Mouse (Mus musculus) lung, adult 18-20 months (tissue): ENCODE results near the gene Rfx5.
A peak's percentile ranks its signal among the peaks of the same experiment; 100 is the strongest.
"Not testable (repeated sequence)": the region's sequence is repeated elsewhere in the genome, so short reads cannot be mapped to it uniquely, and the experiment has no call there.

Experiments used
- DNase-seq, 2 experiments: peaks; one replicate each; pipeline ENCODE4 v3.0.0; 2022; ENCODE audit warnings: mixed read lengths in 2 of 2

Gene Rfx5

DNA sequence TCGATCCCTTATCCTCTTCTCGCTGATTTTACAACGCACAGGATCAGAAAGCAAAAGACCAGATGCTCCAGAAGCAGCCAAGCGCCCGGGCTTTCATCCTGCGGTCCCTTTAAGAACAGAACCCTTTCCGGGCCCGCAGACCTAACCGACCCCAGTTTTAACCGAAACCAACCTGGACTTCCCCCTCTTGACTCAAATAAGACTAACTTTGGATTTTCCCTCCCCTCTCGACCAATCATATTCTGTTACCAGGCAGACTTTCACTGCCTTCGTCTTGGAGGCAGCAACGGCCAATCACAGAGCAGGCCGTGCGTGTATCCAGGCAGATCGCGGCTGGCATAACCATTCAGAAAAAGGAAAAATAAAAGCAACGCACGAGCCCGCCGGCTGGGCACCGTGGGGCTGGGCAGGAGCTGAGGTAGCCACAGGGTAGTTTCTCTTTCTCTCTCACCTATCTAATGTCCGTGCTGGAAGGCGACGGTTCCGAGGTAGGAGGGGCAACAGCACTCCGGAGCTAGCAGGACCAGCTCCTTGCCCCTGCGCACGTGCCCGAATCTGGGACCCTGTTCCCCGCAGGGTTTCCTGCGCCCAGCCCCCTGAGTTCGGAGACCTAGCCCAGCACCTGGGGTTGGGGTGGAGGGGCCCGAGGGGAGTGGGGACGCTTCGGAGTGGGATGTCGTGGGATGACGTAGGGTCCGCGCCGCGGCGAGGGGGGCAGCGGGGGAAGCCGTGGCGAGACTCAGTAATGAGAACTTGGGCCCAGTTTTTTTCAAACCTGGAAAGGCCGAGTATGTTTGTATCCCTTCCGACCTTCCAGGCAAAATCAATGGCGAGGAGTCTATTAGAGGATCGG, at the start of gene Rfx5:
Gene Rfx5 (plus strand): TSS at position 312 of the 853 bp plus-strand sequence.
- DNase-seq = peak; percentile 96 to 98

DNA sequence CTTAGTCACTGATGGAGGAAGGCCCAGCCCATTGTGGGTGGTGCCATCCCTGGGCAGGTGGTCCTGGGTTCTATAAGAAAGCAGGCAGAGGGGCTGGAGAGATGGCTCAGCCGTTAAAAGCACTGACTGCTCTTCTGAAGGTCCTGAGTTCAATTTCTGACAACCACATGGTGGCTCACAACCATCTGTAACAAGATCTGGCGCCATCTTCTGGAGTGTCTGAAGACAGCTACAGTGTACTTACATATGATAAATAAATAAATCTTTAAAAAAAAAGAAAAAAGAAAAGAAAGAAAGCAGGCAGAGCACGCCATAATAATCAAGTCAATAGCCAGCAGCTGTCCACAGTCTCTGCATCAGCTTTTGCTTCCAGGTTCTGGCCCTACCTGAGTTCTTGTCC, 49.1 kb upstream of the Rfx5 start:
- DNase-seq = not testable (repeated sequence)

DNA sequence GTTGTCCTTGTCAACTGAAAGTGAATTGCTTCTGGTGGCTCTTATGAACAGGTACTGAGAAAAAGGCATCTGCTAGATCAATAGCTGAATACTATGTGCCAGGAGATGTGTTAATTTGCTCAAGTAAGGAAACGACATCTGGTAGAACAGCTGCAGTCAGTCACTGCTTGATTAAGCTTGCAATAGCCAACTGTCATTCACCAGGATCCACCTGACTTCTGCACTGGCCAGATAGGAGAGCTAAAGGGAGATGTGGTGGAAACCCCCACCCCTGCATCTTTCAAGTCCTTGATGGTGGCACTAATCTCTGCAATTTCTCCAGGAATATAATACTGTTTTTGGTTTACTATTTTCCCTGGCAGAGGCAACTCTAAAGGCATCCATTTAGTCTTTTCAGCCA, 47.4 kb upstream of the Rfx5 start:
- DNase-seq = no peak

DNA sequence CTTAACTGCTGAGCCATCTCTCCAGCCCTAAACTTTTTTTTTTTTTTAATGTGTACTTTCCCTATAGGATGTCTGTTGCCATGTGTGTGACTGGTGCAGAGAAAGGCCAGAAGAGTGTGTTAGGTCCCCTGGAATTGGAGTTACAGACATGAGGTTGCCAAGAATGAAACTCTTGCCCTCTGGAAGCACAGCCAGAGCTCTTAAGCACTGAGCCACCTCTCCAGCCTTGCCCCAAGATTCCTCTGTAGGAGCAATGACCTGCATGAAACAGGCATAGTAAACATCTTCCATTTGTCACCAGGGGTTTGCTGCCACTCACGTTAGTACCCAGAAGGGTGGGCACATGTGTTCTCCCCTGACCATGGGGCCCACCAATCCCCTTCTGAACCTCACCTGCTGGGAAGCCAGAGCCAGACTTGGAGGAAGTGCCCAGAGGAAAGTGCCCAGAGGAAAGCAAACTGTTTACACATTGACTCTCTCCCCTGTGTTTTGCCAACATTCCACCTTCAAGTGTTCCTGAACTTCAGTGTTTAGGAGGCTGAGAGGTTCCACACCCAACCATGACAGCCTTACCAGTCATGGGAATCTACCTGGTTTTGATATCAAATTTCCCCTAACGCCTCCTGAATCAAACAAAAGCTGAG, 42.7 kb upstream of the Rfx5 start:
- DNase-seq = peak; percentile 79 to 88

DNA sequence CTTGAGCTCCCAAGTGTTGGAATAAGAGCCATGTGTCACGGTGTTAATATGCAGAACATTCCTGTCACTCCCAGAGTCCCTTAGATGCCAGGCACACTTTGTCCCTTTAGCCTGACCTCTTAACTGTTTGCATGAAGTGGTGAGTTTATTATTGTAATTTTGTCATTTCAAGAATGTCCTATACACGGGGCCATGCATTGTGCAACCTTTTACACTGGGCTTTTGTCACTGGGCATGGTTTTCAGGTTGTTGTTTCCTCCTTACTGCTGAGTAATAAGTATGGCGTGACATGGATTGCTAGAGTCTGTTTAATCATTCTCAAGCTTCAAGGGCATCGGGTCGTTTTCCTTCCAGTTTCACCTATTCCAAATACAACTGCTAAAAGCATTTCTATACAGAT, 40.1 kb upstream of the Rfx5 start:
- DNase-seq = peak; percentile 61 to 78

DNA sequence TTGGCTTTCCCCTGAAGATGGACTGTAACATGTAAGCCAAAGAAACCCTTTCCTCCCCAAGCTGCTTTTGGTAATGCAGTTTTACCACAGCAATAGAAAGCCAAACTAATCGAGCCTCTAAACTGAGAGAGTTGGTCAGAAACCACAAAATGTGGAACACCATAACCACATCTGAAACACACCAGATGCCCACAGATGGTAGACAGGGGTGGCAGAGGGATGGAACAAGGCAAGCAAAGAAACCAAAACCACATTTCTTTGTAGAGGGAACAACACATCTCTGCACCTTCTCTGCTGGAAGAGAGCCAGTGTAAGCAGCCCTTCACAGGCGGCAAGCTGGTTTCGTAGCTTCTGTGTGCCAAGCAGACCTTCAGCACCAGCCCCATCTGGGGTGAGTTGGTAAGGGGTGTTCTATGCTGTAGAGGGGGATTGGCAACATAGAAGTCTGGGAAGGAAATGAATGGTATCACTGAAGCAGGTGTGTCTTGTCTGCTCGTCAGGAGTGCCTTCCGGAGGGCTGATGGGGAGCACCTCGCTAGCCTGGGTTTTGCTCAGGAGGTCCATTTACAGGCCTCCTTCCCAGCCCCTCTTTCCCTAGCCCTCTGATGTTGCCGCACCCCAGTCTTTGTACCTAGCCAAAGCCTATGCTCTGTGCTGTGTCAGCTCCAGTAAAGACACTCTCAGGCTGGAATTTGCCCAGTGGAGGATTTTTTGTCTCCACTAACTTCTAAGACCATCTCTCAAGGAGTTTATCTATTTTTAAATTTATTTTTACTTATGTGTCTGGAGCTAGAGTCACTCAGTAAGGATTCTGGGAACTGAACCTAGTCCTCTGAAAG, 37.8 kb upstream of the Rfx5 start:
- DNase-seq = peak; percentile 59 to 78

DNA sequence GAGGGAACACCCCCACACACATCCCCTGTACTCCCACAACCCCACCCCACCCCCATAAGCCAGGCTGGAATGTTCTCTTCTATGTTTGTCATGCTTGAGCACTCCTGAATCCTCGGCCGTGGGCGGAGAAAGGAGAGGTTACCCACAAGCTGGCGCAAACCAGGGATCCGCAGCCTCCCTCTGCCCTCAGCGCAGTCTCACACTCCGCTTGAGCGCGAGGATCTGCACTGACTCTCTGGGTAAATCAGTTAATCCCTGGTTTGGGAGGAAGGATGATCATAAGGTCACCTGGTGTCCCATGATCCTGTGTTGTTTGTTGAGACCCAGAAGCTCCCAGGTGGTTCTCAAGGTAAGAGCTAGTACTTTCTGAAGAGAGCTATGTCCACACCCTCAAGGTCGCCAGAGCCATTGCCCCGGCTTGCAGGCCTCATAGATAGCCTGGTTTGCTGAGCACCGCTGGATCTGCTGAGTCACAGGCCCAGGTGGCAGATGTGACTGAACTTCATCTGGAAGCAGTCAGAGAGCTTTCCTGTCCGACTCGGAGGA, 36.0 kb upstream of the Rfx5 start:
- DNase-seq = peak; percentile 81 to 89

DNA sequence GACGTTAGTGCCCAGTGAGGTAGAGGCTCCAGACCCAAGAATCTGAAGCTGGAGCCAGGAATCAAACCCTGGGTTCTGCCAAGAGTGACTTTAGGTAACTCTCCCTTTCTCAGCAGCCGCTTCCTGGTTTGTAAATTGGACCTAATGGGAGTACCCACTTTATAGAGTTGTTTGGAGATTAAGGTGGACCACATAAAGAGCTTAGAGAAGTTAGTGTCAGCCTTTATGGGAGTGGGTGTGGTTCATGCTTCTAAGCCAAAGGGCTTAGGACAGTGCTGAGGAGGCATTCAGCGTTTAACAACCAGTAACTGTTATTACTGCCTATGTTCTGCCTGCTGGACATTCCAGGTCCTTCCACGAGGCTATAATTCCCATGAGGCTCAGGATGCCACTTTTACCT, 35.0 kb upstream of the Rfx5 start:
- DNase-seq = no peak

DNA sequence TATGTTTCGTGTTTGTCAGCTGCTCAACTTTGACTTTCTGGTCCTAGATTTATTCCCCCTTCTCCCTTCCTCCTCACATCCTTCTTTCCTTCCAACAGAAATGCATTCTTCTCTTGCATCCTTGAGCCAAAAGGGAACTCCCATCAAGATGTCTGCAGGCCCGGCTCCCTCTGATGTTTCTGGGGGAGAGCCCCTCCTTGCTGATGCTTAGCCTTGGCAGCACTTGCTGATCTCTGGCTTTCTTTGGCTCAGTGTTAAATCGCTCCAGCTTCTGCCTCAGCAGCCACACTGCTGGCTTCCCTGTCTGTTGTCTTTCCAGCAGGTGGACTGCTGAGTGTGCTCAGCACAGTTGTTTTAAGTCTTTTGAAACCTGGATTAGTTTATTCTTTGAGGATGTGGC, 32.8 kb upstream of the Rfx5 start:
- DNase-seq = no peak

DNA sequence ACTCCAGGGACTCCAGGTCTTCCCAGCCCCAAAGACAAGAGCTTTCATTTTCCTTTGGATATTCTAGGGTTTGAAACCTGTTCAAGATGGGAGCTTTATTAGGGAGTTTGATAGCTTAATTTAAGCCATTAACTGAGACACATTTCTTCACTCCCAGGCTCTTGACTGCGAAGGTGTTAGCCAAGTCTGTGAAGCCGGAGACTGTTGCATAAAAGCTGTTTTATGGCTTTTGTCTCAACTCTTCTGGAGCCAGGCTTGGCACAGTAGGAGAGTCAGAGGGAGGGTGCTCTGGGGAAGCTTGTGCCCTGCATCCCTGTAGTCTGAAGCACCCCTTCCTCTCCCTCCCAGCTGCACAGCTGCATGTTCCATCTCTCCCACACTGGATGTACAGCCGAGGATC, 31.5 kb upstream of the Rfx5 start:
- DNase-seq = no peak

DNA sequence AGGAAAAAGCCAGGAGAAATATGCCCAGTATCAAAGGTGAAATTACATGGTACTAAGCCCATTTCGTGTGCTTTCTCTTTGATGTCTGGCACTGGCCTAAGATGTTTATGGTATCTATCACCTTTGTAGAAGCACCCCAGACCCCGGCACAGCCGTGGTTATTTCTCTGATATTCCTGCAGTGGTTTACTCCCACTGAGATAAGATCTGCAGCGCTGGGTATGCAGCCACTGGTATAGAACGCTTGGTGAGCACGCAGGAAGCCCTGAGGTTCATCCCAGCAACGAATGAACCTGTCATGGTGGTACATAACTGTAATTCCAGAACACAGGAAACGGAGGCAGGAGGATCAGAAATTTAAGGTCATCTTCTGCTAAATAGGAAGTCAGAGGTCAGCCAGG, 29.2 kb upstream of the Rfx5 start:
- no peak for DNase-seq

DNA sequence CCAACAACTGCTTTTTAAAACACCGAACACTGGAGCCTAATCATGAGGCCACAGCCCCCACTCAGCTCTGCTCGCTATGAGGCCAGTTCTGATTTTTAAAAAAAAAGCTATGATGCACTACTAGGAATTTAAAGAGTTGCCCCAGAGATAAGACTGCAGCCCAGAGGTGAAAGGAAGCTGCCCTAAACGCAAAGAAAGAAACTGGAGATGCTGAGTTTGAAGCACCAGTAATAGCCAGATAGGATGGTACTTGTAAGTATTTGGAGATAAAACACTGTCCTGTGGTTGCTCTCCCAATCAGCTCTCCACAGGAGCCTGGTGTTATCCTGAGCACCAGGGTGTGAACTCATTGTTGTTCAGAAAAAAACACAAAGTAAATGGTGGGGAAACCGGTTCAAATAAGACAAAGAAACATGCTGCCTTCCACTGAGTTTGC, 27.6 kb upstream of the Rfx5 start:
- DNase-seq = not testable (repeated sequence)

DNA sequence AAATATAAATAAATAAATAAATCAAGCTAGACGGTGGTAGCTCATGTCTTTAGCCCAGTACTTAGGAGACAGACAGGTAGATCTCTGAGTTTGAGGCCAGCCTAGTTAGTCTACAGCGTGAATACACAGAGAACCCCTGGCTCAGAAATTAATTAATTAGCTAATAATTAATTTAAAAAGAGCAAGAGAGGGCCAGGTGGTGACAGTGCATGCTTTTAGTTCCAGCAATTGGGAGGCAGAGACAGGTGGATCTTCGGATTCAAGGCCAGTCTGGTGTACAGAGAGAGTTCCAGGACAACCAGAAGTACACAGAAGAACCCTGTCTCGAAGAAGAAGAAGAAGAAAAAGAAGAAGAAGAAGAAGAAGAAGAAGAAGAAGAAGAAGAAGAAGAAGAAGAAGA, 24.9 kb upstream of the Rfx5 start:
- not testable (repeated sequence) for DNase-seq

DNA sequence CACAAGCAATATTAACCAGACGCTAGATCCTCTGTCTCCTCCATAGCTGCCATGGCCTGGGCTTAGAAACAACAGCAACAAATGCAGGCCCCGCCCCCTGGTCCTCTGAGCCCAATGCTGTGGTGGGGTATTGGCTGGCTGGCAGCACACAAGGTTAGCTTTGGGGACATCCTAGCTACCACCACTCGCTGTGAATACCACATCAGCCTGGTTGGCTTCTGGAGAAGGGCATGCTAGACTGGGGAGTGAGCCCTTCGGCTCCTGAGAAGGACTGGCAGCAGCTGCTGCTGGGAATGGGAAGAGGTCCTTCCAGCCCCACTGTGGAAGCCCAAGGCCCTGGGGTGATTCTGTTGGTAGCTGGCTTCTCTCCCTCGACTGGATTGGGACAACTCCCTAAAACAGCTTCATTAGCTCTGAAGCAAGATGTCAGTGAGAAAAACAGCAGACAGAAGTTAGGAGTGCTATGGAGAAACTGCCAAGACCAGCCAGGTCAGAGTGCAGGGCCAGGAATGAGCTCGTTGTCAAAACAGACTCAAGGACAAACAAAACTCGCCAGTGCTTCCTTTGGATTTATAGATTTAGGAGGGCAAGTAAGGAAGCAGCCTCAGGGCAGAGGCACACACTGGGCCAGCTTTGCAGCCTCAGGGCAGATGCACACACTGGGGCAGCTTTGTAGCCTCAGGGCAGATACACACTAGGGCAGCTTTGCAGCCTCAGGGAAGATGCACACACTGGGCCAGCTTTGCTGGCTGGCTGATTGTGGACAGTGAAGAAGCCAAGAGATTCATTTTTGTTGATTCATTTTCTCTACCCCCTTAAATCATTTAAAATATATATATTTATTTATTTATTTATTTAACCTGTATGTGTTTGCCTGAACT, 23.2 kb upstream of the Rfx5 start:
- peak in 1 of 2 experiments; percentile 57 for DNase-seq

DNA sequence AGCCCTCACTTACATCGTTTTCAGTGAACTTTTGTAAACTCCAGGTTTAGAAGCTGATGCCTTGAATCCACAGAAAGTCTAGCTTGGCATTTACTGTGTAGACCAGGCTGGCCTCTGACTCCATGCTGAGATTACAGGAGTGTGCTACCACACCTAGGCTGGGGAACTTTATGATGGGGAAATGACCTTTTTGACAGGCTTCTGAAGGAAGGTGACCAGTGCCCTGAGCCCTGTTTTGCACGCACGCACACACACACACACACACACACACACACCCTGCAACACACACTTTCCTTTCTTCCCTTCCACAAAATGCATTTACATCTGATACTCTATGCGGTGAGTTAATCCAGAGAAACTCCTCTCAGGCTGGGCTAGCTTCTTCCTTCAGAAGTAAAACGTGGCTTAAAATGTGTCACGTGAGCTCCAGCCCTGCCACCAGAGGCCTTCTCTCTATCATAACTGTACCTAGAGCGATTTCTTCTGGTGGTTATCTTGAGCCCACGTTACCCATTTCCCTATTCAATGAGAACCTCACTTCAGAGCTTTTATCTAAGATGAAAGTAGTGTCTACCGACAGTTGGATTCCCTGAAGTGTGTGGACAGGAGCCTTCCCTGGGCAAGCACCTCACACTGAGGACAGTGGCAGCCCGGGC, 22.3 kb upstream of the Rfx5 start:
- not testable (repeated sequence) for DNase-seq

DNA sequence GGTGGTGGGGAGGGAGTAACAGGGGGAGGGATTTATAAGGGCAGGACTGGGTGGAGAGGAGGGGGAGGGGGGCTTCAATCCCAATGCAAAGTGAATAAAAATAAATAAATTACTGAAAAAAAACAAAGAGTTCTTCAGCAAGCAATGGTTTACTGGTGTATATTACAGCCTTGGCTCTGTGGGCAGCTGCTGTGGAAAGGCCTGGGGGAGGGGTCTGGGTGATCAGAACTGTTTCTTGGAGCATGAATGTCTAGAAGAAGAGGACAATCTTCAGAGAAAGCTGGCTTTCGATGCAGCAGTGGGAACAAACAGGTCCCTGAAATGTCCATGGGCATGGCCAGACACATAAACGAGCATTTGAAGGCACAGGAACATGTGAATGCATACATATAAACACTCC, 21.6 kb upstream of the Rfx5 start:
- not testable (repeated sequence) for DNase-seq

DNA sequence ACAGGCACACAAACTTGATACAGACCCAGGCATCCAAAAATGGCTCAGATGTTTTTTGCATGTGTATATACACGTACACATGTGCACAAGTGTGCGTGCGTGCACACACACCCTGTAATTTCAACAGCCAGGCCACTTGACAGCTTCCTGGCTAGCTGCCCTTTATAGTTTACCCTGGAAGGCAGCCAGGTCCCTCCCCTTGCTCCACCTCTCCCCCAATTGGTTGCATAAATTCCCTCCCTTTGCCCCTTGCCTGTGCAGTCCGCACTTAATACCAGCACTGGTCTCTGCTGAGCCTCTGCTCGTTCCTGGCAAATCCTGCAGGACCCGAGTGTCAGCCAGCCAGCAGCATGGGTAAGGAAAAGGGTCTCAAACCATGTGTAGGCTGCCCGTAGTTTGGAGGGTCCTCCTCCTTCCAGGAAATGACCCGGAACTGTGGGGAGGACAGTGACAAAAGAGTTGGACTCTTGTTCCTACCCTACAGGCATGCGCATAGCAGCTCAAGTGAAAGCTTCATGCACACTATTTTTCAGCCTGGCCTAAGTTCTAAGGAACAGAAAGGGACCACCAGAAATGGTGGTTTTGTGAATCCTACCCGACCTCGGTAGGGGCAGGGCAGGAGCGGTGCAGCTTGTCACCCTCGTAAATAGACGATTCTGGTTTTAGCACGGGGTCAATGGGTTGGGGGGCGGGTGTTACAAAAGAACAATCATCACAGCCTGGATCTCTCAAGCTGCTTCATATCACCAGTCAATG, 20.9 kb upstream of the Rfx5 start, which contains the start of gene Selenbp1:
Gene Selenbp1 (plus strand): TSS at position 248 of the 756 bp plus-strand sequence.
- peak; percentile 95 for DNase-seq

DNA sequence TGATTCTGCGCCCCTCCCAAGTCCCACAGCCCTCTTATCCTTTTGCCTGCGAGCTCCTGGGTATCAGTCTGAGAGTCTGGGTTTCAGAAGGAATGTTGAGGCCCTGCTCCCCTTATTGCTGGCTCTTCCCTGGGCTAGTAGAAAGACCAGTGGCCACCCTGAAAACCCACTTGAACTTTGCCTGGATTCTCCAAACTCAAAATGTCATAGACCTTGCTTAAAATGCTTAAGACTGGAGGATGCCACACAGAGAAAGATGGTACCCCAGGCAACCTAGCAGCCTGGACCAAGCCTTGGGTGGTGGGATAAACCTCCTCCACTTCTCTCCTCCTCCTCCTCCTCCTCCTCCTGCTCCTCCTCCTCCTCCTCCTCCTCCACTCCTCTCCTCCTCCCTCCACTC, 20.3 kb upstream of the Rfx5 start:
- not testable (repeated sequence) for DNase-seq

DNA sequence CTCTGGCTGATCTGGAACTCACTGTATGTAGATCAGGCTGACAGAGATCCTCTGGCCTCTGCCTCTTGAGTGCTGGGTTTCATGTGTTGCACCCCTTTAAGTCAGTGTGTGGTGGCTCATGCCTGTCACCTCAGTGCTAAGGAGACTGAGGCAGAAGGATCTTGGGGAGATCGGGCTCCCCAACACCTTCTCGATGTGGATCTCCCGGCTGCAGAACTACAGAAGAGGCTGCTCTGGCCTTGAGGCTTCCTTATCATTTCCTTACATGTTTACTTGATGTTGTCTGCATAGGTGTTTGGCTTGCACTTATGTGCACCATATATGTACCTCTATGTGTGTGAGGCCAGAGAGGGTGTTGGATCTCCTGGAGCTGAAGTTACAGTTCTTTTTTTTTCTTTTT, 19.3 kb upstream of the Rfx5 start:
- DNase-seq = not testable (repeated sequence)

DNA sequence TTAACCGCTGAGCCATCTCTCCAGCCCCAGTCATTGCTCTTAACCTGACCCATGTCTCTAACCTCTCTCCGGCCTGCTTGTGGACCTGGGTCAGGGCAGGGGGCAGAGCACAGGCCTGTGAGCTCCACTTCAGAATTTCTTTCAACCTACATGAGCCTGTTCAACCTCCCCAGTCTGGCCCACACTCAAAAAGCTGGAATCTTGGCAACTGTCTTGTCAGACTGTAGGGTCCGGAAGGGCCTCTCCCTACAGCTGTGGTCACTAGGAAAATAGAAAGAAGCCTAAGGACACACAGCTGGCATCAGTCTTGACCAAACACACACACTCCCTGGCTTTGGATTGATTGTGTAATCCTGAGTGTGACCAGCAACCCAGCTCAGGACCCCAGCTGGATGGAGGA, 18.5 kb upstream of the Rfx5 start:
- DNase-seq = peak; percentile 77 to 86
